Mouse (Mus musculus) embryonic facial prominence, embryonic 13.5 days (tissue): ENCODE measurements around the gene Clcc1. TPM values are rescaled to one million over a fixed set of nuclear protein-coding genes. Genes with fewer than 3 reads are reported as not detected.

Experiments used
- ATAC-seq: fragments of 200-750 bp; cut with Nextera tagmentation; 2 replicates; pipeline ENCODE4 v1.8.0; 2017; ENCODE audit warnings: low read depth; ENCODE audit not compliant: insufficient number of reproducible peaks, insufficient read depth, low FRiP score, low TSS enrichment
- H3K27ac ChIP-seq: fragments of 300-500 bp; sonication (generic); 2 replicates; pipeline ENCODE4 v1.5.1; 2015; ENCODE audit warnings: moderate library complexity, mild to moderate bottlenecking, inconsistent platforms
- H3K27me3 ChIP-seq: fragments of 300-500 bp; sonication (generic); 2 replicates; pipeline ENCODE4 v1.6.1; 2015; ENCODE audit warnings: mild to moderate bottlenecking, inconsistent platforms
- H3K36me3 ChIP-seq: fragments of 300-500 bp; sonication (generic); 2 replicates; pipeline ENCODE4 v1.6.1; 2015; ENCODE audit warnings: mild to moderate bottlenecking, inconsistent platforms
- H3K4me1 ChIP-seq: fragments of 300-500 bp; sonication (generic); 2 replicates; pipeline ENCODE4 v1.6.1; 2015; ENCODE audit warnings: inconsistent platforms
- H3K4me2 ChIP-seq: fragments of 300-500 bp; sonication (generic); 2 replicates; pipeline ENCODE4 v1.6.1; 2015; ENCODE audit warnings: moderate library complexity, mild to moderate bottlenecking, inconsistent platforms
- H3K4me3 ChIP-seq: fragments of 300-500 bp; sonication (generic); 2 replicates; pipeline ENCODE4 v1.5.1; 2015; ENCODE audit warnings: mild to moderate bottlenecking, inconsistent platforms
- H3K9ac ChIP-seq: fragments of 300-500 bp; sonication (generic); 2 replicates; pipeline ENCODE4 v1.6.1; 2015; ENCODE audit warnings: mild to moderate bottlenecking, inconsistent platforms
- H3K9me3 ChIP-seq: fragments of 300-500 bp; sonication (generic); 2 replicates; pipeline ENCODE4 v1.6.1; 2016; ENCODE audit warnings: inconsistent platforms
- WGBS: fragments of 180-500 bp; shearing (Covaris S2); methylation state at CpG from one replicate; pipeline ENCODE4 v1.1.7; 2015; ENCODE audit warnings: mixed read lengths; 5-methylcytosine and 5-hydroxymethylcytosine counted together
- polyA plus RNA-seq: library from polyadenylated mRNA; unstranded; fragments of >200 nt; fragmentation: Nextera tagmentation; extraction: Ambion mirVana; gene quantifications from 2 replicates; pipeline ENCODE4 v1.2.1, GENCODE M21; 2015

The Clcc1 gene
- polyA plus RNA-seq, 1 experiment from 2014 or later: 104 TPM

GRCm38 (mm10) chr3:108727776-108728175 is 74.1 kb downstream of the Clcc1 start:
- no peaks in the 10 kb centered on the region for H3K9me3 ChIP-seq
- no peaks in the 10 kb centered on the region for H3K36me3 ChIP-seq
- no peak overlapping the region for H3K4me3 ChIP-seq
- WGBS: 91% methylated on average over 3 of the region's 3 CpGs
- H3K9ac ChIP-seq: no peak overlapping the region
- peaks cover 9% of the 10 kb centered on the region for H3K4me1 ChIP-seq
- H3K27ac ChIP-seq: no peak overlapping the region
- no peak for ATAC-seq
- H3K4me2 ChIP-seq: no peak overlapping the region
- H3K27me3 ChIP-seq: no peaks in the 10 kb centered on the region

Other genes starting within 250 kb of the Clcc1 start
- gene Celsr2, start 238.4 kb upstream of the Clcc1 start, polyA plus RNA-seq: 9.8 and 11.5 TPM in 2 replicates
- gene Sars, start 208.7 kb upstream of the Clcc1 start, polyA plus RNA-seq: 116 and 128 TPM in 2 replicates
- gene 1700013F07Rik, start 119.8 kb upstream of the Clcc1 start, polyA plus RNA-seq: not detected in 2 replicates
- gene 5330417C22Rik, start 117.4 kb upstream of the Clcc1 start, polyA plus RNA-seq: 0.65 and 2.0 TPM in 2 replicates
- gene Tmem167b, start 91.4 kb upstream of the Clcc1 start, polyA plus RNA-seq: 45.5 and 46.3 TPM in 2 replicates
- gene Taf13, start 82.2 kb upstream of the Clcc1 start, polyA plus RNA-seq: 43.3 and 53.2 TPM in 2 replicates
- gene Wdr47, start 62.6 kb upstream of the Clcc1 start, polyA plus RNA-seq: 14.9 and 17.5 TPM in 2 replicates
- 64.9 and 71.8 TPM in 2 replicates for gene Gpsm2, start 68.4 kb downstream of the Clcc1 start, polyA plus RNA-seq
- gene Aknad1, start 85.7 kb downstream of the Clcc1 start, polyA plus RNA-seq: 0.28 and 0.29 TPM in 2 replicates
- gene Stxbp3, start 186.6 kb downstream of the Clcc1 start, polyA plus RNA-seq: 39.3 and 40.2 TPM in 2 replicates
- gene Fndc7, start 236.1 kb downstream of the Clcc1 start, polyA plus RNA-seq: 0.18 and 0.23 TPM in 2 replicates